Mouse (Mus musculus) megakaryocyte-erythroid progenitor cell, adult 5-6 weeks (primary cell): ENCODE measurements around the gene Arg1. TPM values are rescaled to one million over a fixed set of nuclear protein-coding genes. Genes with fewer than 3 reads are reported as not detected.

ENCODE experiments used
- ATAC-seq: replicated peaks from 2 replicates; pipeline ENCODE4 v1.8.0; 2016; ENCODE audit warnings: mild to moderate bottlenecking, inconsistent platforms; ENCODE audit not compliant: severe bottlenecking, poor library complexity, low FRiP score, low TSS enrichment
- total RNA-seq, 2 experiments: library from RNA; stranded (forward) in 1 of 2; stranded (reverse) in 1 of 2; fragments of 200-1000, 215-1000 nt in 1 of 2; fragments of >200 nt in 1 of 2; fragmentation: Nextera tagmentation in 1 of 2; gene quantifications; 2 replicates each; pipeline ENCODE4 v1.2.3; 2014 to 2017

Gene Arg1
- total RNA-seq (2014; fragmentation: Nextera tagmentation) (1.9 TPM in 1 of 2 replicates, not detected in the other), total RNA-seq (2017) (5.5 TPM in 1 of 2 replicates, not detected in the other)

- ATAC-seq: no peak
Observed at GRCm38 (mm10) chr10:24926962-24927720, at the start of gene Arg1. TSS of gene Arg1 (minus strand) at chr10:24927484.

GRCm38 (mm10) chr10:24973845-24974514, 46.7 kb upstream of the Arg1 start:
- no peak for ATAC-seq

- ATAC-seq: no peak
Observed at GRCm38 (mm10) chr10:24973385-24973784, 46.1 kb upstream of the Arg1 start.

GRCm38 (mm10) chr10:24972923-24973322, 45.6 kb upstream of the Arg1 start:
- no peak for ATAC-seq

- no peak for ATAC-seq
Observed at GRCm38 (mm10) chr10:24965821-24966550, 38.7 kb upstream of the Arg1 start.

GRCm38 (mm10) chr10:24961889-24962288, 34.6 kb upstream of the Arg1 start:
- ATAC-seq: no peak

GRCm38 (mm10) chr10:24961112-24961511, 33.8 kb upstream of the Arg1 start:
- ATAC-seq: 0 out of 2 replicates have a peak, but pooled peaks have one; percentile 50

GRCm38 (mm10) chr10:24959043-24959916, 32.0 kb upstream of the Arg1 start:
- no peak for ATAC-seq

- ATAC-seq: no peak
Observed at GRCm38 (mm10) chr10:24958280-24959042, 31.2 kb upstream of the Arg1 start.

GRCm38 (mm10) chr10:24953876-24954275, 26.6 kb upstream of the Arg1 start:
- ATAC-seq: no peak

- no peak for ATAC-seq
Observed at GRCm38 (mm10) chr10:24952549-24952948, 25.3 kb upstream of the Arg1 start.

GRCm38 (mm10) chr10:24951575-24951974, 24.3 kb upstream of the Arg1 start:
- no peak for ATAC-seq

- no peak for ATAC-seq
Observed at GRCm38 (mm10) chr10:24950223-24950622, 22.9 kb upstream of the Arg1 start.

GRCm38 (mm10) chr10:24948278-24948677, 21.0 kb upstream of the Arg1 start:
- no peak for ATAC-seq

- ATAC-seq: no peak
Observed at GRCm38 (mm10) chr10:24947871-24948270, 20.6 kb upstream of the Arg1 start.

GRCm38 (mm10) chr10:24930143-24930542, 2.9 kb upstream of the Arg1 start:
- ATAC-seq: no peak

- peak; percentile 47; the same call in 1 of the 2 replicates for ATAC-seq
Observed at GRCm38 (mm10) chr10:24928072-24928471, 788 bp upstream of the Arg1 start.

- no peak for ATAC-seq
Observed at GRCm38 (mm10) chr10:24926380-24926779, 904 bp downstream of the Arg1 start.
